Mouse (Mus musculus) hindbrain, embryonic 10.5 days (tissue): Measurements from ENCODE around the gene Mtss1l. TPM values are rescaled to one million over a fixed set of nuclear protein-coding genes. Genes with fewer than 3 reads are reported as not detected.

Experiments used
- DNase-seq: peaks from one replicate; pipeline ENCODE4 v3.0.0-alpha.2; 2017; ENCODE audit warnings: low spot score
- H3K27ac ChIP-seq: fragments of 300-500 bp; sonication (generic); 2 replicates; pipeline ENCODE4 v1.5.1; 2016; ENCODE audit warnings: mild to moderate bottlenecking, moderate library complexity
- H3K27me3 ChIP-seq: fragments of 300-500 bp; sonication (generic); 2 replicates; pipeline ENCODE4 v1.6.1; 2016; ENCODE audit warnings: mild to moderate bottlenecking; ENCODE audit not compliant: poor library complexity, insufficient read depth, severe bottlenecking
- H3K36me3 ChIP-seq: fragments of 300-500 bp; sonication (generic); 2 replicates; pipeline ENCODE4 v1.6.1; 2016; ENCODE audit warnings: mild to moderate bottlenecking, moderate library complexity
- H3K4me1 ChIP-seq: fragments of 300-500 bp; sonication (generic); replicated peaks from 2 replicates; pipeline ENCODE4 v1.6.1; 2016; ENCODE audit warnings: mild to moderate bottlenecking
- H3K4me3 ChIP-seq: fragments of 300-500 bp; sonication (generic); 2 replicates; pipeline ENCODE4 v1.5.1; 2016; ENCODE audit warnings: mild to moderate bottlenecking, moderate library complexity
- H3K9me3 ChIP-seq: fragments of 300-500 bp; sonication (generic); 2 replicates; pipeline ENCODE4 v1.6.1; 2016; ENCODE audit warnings: mild to moderate bottlenecking, moderate library complexity
- WGBS: fragments of 180-500 bp; shearing (Covaris S2); methylation state at CpG from one replicate; pipeline ENCODE4 v1.1.7; 2016; 5-methylcytosine and 5-hydroxymethylcytosine counted together
- polyA plus RNA-seq: library from polyadenylated mRNA; unstranded; fragments of >200 nt; fragmentation: Nextera tagmentation; extraction: Ambion mirVana; gene quantifications from 2 replicates; pipeline ENCODE4 v1.2.1, GENCODE M21; 2016

The Mtss1l gene
- polyA plus RNA-seq, result 6.4 and 6.9 TPM in 2 replicates

- peak; percentile 91 for DNase-seq
- Histone ChIP-seq H3K27me3 (peaks cover 12% of the 10 kb centered on the region; the same call in 1 of the 2 replicates), H3K27ac (peak within 1 kb of the TSS; percentile 95), H3K4me3 (peak within 1 kb of the TSS; percentile 78), H3K9me3 (no peaks in the 10 kb centered on the region), H3K4me1 (peaks cover 92% of the 10 kb centered on the region), H3K36me3 (peaks cover 27% of the 10 kb centered on the region)
- WGBS, result 3% methylated on average over 75 of the region's 75 CpGs
Observed at GRCm38 (mm10) chr8:110720685-110721598, at the start of gene Mtss1l. TSS of gene Mtss1l (plus strand) at chr8:110721476.

- peaks cover 61% of the 10 kb centered on the region for H3K36me3 ChIP-seq
- DNase-seq, result no peak
- H3K27ac ChIP-seq, result no peak overlapping the region
- H3K4me3 ChIP-seq, result no peak overlapping the region
- no peaks in the 10 kb centered on the region for H3K27me3 ChIP-seq
- H3K4me1 ChIP-seq, result peaks cover 4% of the 10 kb centered on the region; the same call in 1 of the 2 replicates
- 92% methylated on average over 2 of the region's 2 CpGs for WGBS
- no peaks in the 10 kb centered on the region for H3K9me3 ChIP-seq
Observed at GRCm38 (mm10) chr8:110672133-110672532, 49.1 kb upstream of the Mtss1l start.

- 84% methylated on average over 2 of the region's 2 CpGs for WGBS
- Histone ChIP-seq H3K4me1 (peaks cover 7% of the 10 kb centered on the region; the same call in 1 of the 2 replicates), H3K9me3 (no peaks in the 10 kb centered on the region), H3K27ac (no peak overlapping the region), H3K27me3 (no peaks in the 10 kb centered on the region), H3K36me3 (peaks cover 67% of the 10 kb centered on the region), H3K4me3 (no peak overlapping the region)
- no peak for DNase-seq
Observed at GRCm38 (mm10) chr8:110673168-110673567, 48.1 kb upstream of the Mtss1l start.

DNA sequence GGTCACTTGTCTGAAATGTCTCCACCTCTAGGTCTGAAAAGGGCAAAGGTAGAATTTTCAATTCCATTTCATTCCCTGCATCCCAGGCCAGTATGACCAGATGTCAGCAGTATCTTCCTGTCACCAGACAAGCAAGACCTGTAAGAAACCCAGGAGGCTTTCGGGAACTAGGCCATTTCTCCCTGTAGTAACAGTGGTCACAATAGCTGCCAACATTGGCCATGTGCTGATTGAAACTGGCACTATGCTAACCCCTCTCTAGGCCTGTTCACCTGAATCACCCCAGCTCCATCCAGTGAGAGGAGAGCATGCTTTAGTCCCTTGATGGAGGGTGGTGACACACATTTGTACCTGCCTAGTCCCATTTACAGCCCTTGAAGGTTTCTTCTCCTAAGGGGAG is 46.7 kb upstream of the Mtss1l start:
- Histone ChIP-seq H3K9me3 (no peaks in the 10 kb centered on the region), H3K36me3 (peaks cover 73% of the 10 kb centered on the region), H3K27me3 (no peaks in the 10 kb centered on the region), H3K4me1 (peaks cover 7% of the 10 kb centered on the region; the same call in 1 of the 2 replicates), H3K27ac (no peak overlapping the region), H3K4me3 (no peak overlapping the region)
- 93% methylated on average over 1 of the region's 1 CpGs for WGBS
- no peak for DNase-seq

DNA sequence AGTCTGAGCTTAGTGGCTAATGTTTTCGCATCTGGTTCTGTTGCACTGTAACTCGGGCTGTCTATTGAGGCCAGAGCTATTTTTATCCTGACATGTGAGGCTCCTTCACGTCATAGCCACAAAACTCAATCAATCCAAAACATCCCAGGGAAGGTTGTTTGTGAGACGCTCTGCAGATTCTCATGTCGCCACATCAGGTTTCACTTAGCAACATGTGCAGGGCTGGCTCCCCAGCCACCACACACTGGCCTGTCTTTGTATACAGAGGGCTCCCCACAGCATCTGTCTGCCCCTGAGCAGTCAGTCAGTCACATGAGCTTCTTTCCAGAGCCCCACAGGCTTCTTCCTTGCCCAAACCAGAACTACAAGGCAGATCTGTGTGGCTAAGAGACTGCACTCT is 44.6 kb upstream of the Mtss1l start:
- 76% methylated on average over 5 of the region's 5 CpGs for WGBS
- Histone ChIP-seq H3K27ac (no peak overlapping the region), H3K4me3 (no peak overlapping the region), H3K9me3 (no peaks in the 10 kb centered on the region), H3K4me1 (0 out of 2 replicates have a peak, but pooled peaks cover 7% of the 10 kb centered on the region), H3K27me3 (no peaks in the 10 kb centered on the region), H3K36me3 (peaks cover 60% of the 10 kb centered on the region)
- DNase-seq, result peak; percentile 50

- no peaks in the 10 kb centered on the region for H3K9me3 ChIP-seq
- no peak overlapping the region for H3K4me3 ChIP-seq
- no peaks in the 10 kb centered on the region for H3K27me3 ChIP-seq
- WGBS, result 90% methylated on average over 5 of the region's 5 CpGs
- H3K4me1 ChIP-seq, result 0 out of 2 replicates have a peak, but pooled peaks cover 7% of the 10 kb centered on the region
- H3K27ac ChIP-seq, result 0 out of 2 replicates have a peak overlapping the region, but pooled peaks have one; percentile 35
- DNase-seq, result no peak
- peaks cover 56% of the 10 kb centered on the region for H3K36me3 ChIP-seq
Observed at GRCm38 (mm10) chr8:110677174-110677660, 44.1 kb upstream of the Mtss1l start.

- DNase-seq, result no peak
- 81% methylated on average over 3 of the region's 3 CpGs for WGBS
- Histone ChIP-seq H3K27me3 (no peaks in the 10 kb centered on the region), H3K9me3 (no peaks in the 10 kb centered on the region), H3K4me1 (0 out of 2 replicates have a peak, but pooled peaks cover 7% of the 10 kb centered on the region), H3K27ac (no peak overlapping the region), H3K36me3 (peaks cover 56% of the 10 kb centered on the region), H3K4me3 (no peak overlapping the region)
Observed at GRCm38 (mm10) chr8:110678989-110679388, 42.3 kb upstream of the Mtss1l start.

DNA sequence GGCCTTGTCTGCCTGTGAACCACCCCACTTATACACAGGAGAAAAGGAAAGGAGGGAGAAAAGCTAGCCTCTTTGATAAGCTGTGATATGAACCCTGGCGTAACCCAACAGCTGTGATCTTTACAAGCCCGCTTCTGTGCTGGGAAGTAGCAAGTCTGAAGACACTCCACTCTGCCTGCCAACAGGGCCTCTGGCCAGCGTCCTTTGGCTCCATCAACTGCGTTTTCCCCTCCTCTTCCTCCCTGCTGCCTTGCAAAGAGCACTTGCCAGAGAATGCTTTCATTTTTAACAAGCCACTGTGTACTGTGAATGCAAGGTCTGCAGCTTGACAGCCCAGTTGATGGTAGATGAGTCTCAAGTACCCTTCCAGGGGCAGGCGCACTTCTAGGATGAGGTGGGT is 33.5 kb upstream of the Mtss1l start:
- Histone ChIP-seq H3K4me1 (no peaks in the 10 kb centered on the region), H3K27me3 (no peaks in the 10 kb centered on the region), H3K27ac (no peak overlapping the region), H3K36me3 (peaks cover 84% of the 10 kb centered on the region), H3K4me3 (no peak overlapping the region), H3K9me3 (no peaks in the 10 kb centered on the region)
- no peak for DNase-seq
- 93% methylated on average over 5 of the region's 5 CpGs for WGBS

GRCm38 (mm10) chr8:110689961-110690360 is 31.3 kb upstream of the Mtss1l start:
- WGBS, result 80% methylated on average over 9 of the region's 9 CpGs
- DNase-seq, result no peak
- no peak overlapping the region for H3K27ac ChIP-seq
- H3K4me3 ChIP-seq, result no peak overlapping the region
- peaks cover 72% of the 10 kb centered on the region for H3K36me3 ChIP-seq
- no peaks in the 10 kb centered on the region for H3K27me3 ChIP-seq
- peaks cover 8% of the 10 kb centered on the region; the same call in 1 of the 2 replicates for H3K4me1 ChIP-seq
- H3K9me3 ChIP-seq, result no peaks in the 10 kb centered on the region

GRCm38 (mm10) chr8:110694226-110694625 is 27.1 kb upstream of the Mtss1l start:
- H3K4me3 ChIP-seq, result no peak overlapping the region
- H3K27ac ChIP-seq, result no peak overlapping the region
- no peaks in the 10 kb centered on the region for H3K9me3 ChIP-seq
- no peak for DNase-seq
- WGBS, result 74% methylated on average over 5 of the region's 5 CpGs
- no peaks in the 10 kb centered on the region for H3K27me3 ChIP-seq
- peaks cover 12% of the 10 kb centered on the region; the same call in 1 of the 2 replicates for H3K4me1 ChIP-seq
- peaks cover 60% of the 10 kb centered on the region for H3K36me3 ChIP-seq

- Histone ChIP-seq H3K4me3 (no peak overlapping the region), H3K4me1 (peaks cover 12% of the 10 kb centered on the region; the same call in 1 of the 2 replicates), H3K27ac (no peak overlapping the region), H3K9me3 (no peaks in the 10 kb centered on the region), H3K36me3 (peaks cover 60% of the 10 kb centered on the region), H3K27me3 (no peaks in the 10 kb centered on the region)
- no peak for DNase-seq
- 88% methylated on average over 4 of the region's 4 CpGs for WGBS
Observed at GRCm38 (mm10) chr8:110694826-110695225, 26.4 kb upstream of the Mtss1l start.

- Histone ChIP-seq H3K4me1 (peaks cover 13% of the 10 kb centered on the region; the same call in 1 of the 2 replicates), H3K27ac (peak overlapping the region; percentile 2; the same call in 1 of the 2 replicates), H3K27me3 (no peaks in the 10 kb centered on the region), H3K4me3 (no peak overlapping the region), H3K9me3 (no peaks in the 10 kb centered on the region), H3K36me3 (peaks cover 60% of the 10 kb centered on the region)
- 94% methylated on average over 5 of the region's 5 CpGs for WGBS
- DNase-seq, result no peak
Observed at GRCm38 (mm10) chr8:110695431-110695830, 25.8 kb upstream of the Mtss1l start.

DNA sequence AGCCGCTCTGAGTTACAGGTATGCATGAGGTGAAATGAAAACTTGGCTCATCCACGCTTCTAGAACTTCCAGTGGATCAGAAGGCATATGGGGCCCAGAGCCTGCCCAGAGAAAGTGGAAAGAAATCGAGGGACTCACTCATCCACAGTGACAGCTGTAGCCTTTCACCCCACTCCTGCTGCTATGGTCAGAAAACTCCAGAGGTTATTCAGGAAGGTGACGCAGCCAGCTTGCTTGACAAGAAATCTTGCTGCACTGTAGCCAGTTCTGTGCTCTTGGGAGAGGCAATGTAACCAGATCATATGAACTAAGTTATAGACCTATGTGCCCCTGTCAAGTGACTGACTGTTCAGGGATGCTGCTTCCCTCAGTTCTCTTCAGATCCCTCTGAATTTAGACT is 25.2 kb upstream of the Mtss1l start:
- DNase-seq, result no peak
- peaks cover 16% of the 10 kb centered on the region; the same call in 1 of the 2 replicates for H3K4me1 ChIP-seq
- peak overlapping the region; percentile 2; the same call in 1 of the 2 replicates for H3K27ac ChIP-seq
- H3K36me3 ChIP-seq, result peaks cover 58% of the 10 kb centered on the region
- no peaks in the 10 kb centered on the region for H3K27me3 ChIP-seq
- no peaks in the 10 kb centered on the region for H3K9me3 ChIP-seq
- H3K4me3 ChIP-seq, result no peak overlapping the region
- WGBS, result 85% methylated on average over 4 of the region's 4 CpGs
